Comparison of ENCODE assay signal across 8 mouse cellular contexts in genomic region chr2:113828943-113829882, GRCm38 (mm10). TPM values are rescaled to one million over a fixed set of nuclear protein-coding genes. Genes with fewer than 3 reads are reported as not detected.
DNase-seq lines count a peak whose midpoint lies in the region; ATAC-seq and TF ChIP-seq lines count a peak whose summit lies in the region.
"Had no signal": no experiment of that assay in that cellular context is flagged by ENCODE, and none has a peak within 500 bp of the region (broad histone marks: within the 10 kb centered on the region; RNA-seq: fewer than 3 reads in every experiment).

Scg5 (minus strand) TSS chr2:113829121.

- H3K4me2 ChIP-seq in intestine, postnatal 0 days (replicated peaks; ENCODE audit: low read depth) = peak within 1 kb of the TSS; percentile 57
- peak within 1 kb of the TSS; percentile 71 for H3K4me2 ChIP-seq in midbrain, embryonic 11.5 days
- H3K4me2 ChIP-seq in stomach, embryonic 14.5 days (replicated peaks; ENCODE audit: low read depth, low read length) = peak within 1 kb of the TSS; percentile 50

- intact Hi-C loops in left cerebral cortex, postnatal 25 days (cut with DNase I) = no loop called here

- TF ChIP-seq CTCF in intestine, postnatal 0 days (IDR thresholded peaks at IDR 0.05; ENCODE audit: low read depth) = no peak

- H3K9ac ChIP-seq in intestine, postnatal 0 days (ENCODE audit: low read depth, low read length) = no peak within 1 kb of the TSS
- H3K9ac ChIP-seq in midbrain, embryonic 11.5 days (ENCODE audit: low read length) = peak within 1 kb of the TSS; percentile 79
- no peak within 1 kb of the TSS for H3K9ac ChIP-seq in stomach, embryonic 14.5 days (replicated peaks; ENCODE audit: low read depth, low read length)
- H3K9ac ChIP-seq: liver, embryonic 14.5 days had no signal

- H3K27ac ChIP-seq in intestine, postnatal 0 days (ENCODE audit: low read depth, low read length) = no peak within 1 kb of the TSS
- H3K27ac ChIP-seq in midbrain, embryonic 11.5 days (ENCODE audit: low read depth, low read length) = peak within 1 kb of the TSS; percentile 87
- no peak within 1 kb of the TSS; the same call in 1 of the 2 replicates for H3K27ac ChIP-seq in stomach, embryonic 14.5 days (ENCODE audit: low read length)
- H3K27ac ChIP-seq: liver, embryonic 14.5 days had no signal

- no peaks in the 10 kb centered on the region for H3K9me3 ChIP-seq in intestine, postnatal 0 days (ENCODE audit: control insufficient read depth)
- H3K9me3 ChIP-seq in midbrain, embryonic 11.5 days (ENCODE audit: control insufficient read depth, low read length) = no peaks in the 10 kb centered on the region
- no peaks in the 10 kb centered on the region for H3K9me3 ChIP-seq in stomach, embryonic 14.5 days (ENCODE audit: control insufficient read depth, low read depth, low read length)

- H3K4me3 ChIP-seq in intestine, postnatal 0 days (ENCODE audit: low read depth, low read length) = peak within 1 kb of the TSS; percentile 22
- H3K4me3 ChIP-seq in midbrain, embryonic 11.5 days (ENCODE audit: low read depth, low read length) = peak within 1 kb of the TSS; percentile 56
- H3K4me3 ChIP-seq in stomach, embryonic 14.5 days (ENCODE audit: low read depth, low read length) = peak within 1 kb of the TSS; percentile 21; the same call in 1 of the 2 replicates

- H3K4me1 ChIP-seq in intestine, postnatal 0 days (replicated peaks; ENCODE audit: control insufficient read depth, insufficient read depth, low read length) = no peaks in the 10 kb centered on the region
- peaks cover 16% of the 10 kb centered on the region for H3K4me1 ChIP-seq in midbrain, embryonic 11.5 days (ENCODE audit: control insufficient read depth, insufficient read depth, low read length)
- no peaks in the 10 kb centered on the region for H3K4me1 ChIP-seq in stomach, embryonic 14.5 days (ENCODE audit: control insufficient read depth, insufficient read depth, low read length)

- H3K27me3 ChIP-seq in intestine, postnatal 0 days (replicated peaks; ENCODE audit: control insufficient read depth, insufficient read depth, low read length) = no peaks in the 10 kb centered on the region
- H3K27me3 ChIP-seq in midbrain, embryonic 11.5 days (ENCODE audit: control insufficient read depth, insufficient read depth, low read length) = no peaks in the 10 kb centered on the region
- no peaks in the 10 kb centered on the region for H3K27me3 ChIP-seq in stomach, embryonic 14.5 days (ENCODE audit: control insufficient read depth, insufficient read depth, low read length)

- WGBS in intestine, postnatal 0 days = 11% methylated on average over 23 of the region's 23 CpGs
- WGBS in midbrain, embryonic 11.5 days = 10% methylated on average over 23 of the region's 23 CpGs
- 8% methylated on average over 23 of the region's 23 CpGs for WGBS in stomach, embryonic 14.5 days

- H3K36me3 ChIP-seq in intestine, postnatal 0 days (ENCODE audit: control insufficient read depth, insufficient read depth) = peaks cover 16% of the 10 kb centered on the region
- peaks cover 7% of the 10 kb centered on the region; the same call in 1 of the 2 replicates for H3K36me3 ChIP-seq in midbrain, embryonic 11.5 days (ENCODE audit: control insufficient read depth, insufficient read depth, low read length)
- peaks cover 18% of the 10 kb centered on the region for H3K36me3 ChIP-seq in stomach, embryonic 14.5 days (ENCODE audit: control insufficient read depth, insufficient read depth, low read length)

- DNase-seq in adrenal gland, adult 18-20 months (ENCODE audit: low spot score in 2 of 2) = peak in 1 of 2 experiments; percentile 41
- DNase-seq in cerebellum, adult 9-11 months = peak; percentile 96
- peak; percentile 57 to 79 for DNase-seq in frontal cortex, postnatal 25 days (ENCODE audit: low spot score in 2 of 2)
- DNase-seq in left cerebral cortex, postnatal 25 days (ENCODE audit: low spot score in 2 of 2) = peak; percentile 85 to 95
- DNase-seq in midbrain, embryonic 11.5 days (ENCODE audit: low spot score, missing footprints) = peak; percentile 98

- peak; percentile 82 for ATAC-seq in intestine, postnatal 0 days
- ATAC-seq in midbrain, embryonic 11.5 days (ENCODE audit: low FRiP score) = peak; percentile 96
- peak; percentile 87 for ATAC-seq in stomach, embryonic 14.5 days (ENCODE audit: insufficient number of reproducible peaks, insufficient read depth, low FRiP score, low read depth)

RNA-seq across cellular contexts. Expression of gene Scg5, which starts in this region (rescaled TPM):
- total RNA-seq in adrenal gland, adult 18-20 months (2021) = 10 to 100 TPM; 44.0 to 57.9 TPM
- 18.0 and 19.5 TPM in 2 replicates for polyA plus RNA-seq in intestine, postnatal 0 days (2015; fragmentation: Nextera tagmentation; extraction: Ambion mirVana)
- total RNA-seq in left cerebral cortex, postnatal 25 days (2021) = 100 to 1,000 TPM; 488 to 523 TPM
- 56.3 and 65.0 TPM in 2 replicates for polyA plus RNA-seq in midbrain, embryonic 11.5 days (2014; fragmentation: Nextera tagmentation; extraction: Ambion mirVana)
- polyA plus RNA-seq in stomach, embryonic 14.5 days (2014; fragmentation: Nextera tagmentation; extraction: Ambion mirVana) = 16.4 and 17.7 TPM in 2 replicates

Comparison
In these comparisons a context has a peak if more than half of its experiments do, and no peak if none do; other contexts are left out.
1. RNA of gene Scg5 (total RNA-seq): 488 to 523 TPM in left cerebral cortex, postnatal 25 days; 44.0 to 57.9 TPM in adrenal gland, adult 18-20 months; every median in the first group is over 4 times any median in the second.
2. Peak in every context shown above with its lines, with median percentiles within 50 percentile points of each other: ATAC-seq, H3K4me2 ChIP-seq and H3K4me3 ChIP-seq.